Mouse (Mus musculus): ENCODE measurements at regions not wholly inside any gene's neighbourhood (a gene's known extent, or its start where the extent isn't known, plus 50 kb on each side); places are given as distances from the start of the nearest gene placed in this dataset.

- no peak for DNase-seq
These were observed 162.3 kb downstream of the Bmp7 start for GRCm38 (mm10) chr2:172777774-172778173.

- DNase-seq: no peak
These were observed 161.0 kb downstream of the Bmp7 start for GRCm38 (mm10) chr2:172779096-172779495.

- no peak for DNase-seq
These were observed 157.4 kb downstream of the Bmp7 start for GRCm38 (mm10) chr2:172782686-172783085.

- DNase-seq: no peak
These were observed 153.8 kb downstream of the Bmp7 start for GRCm38 (mm10) chr2:172786297-172786696.

- DNase-seq: no peak
These were observed 152.7 kb downstream of the Bmp7 start for GRCm38 (mm10) chr2:172787203-172787944.

GRCm38 (mm10) chr2:172789260-172789659 is 150.9 kb downstream of the Bmp7 start:
- no peak for DNase-seq

GRCm38 (mm10) chr2:172792555-172792954 is 147.6 kb downstream of the Bmp7 start:
- no peak for DNase-seq

- no peak for DNase-seq
These were observed 146.1 kb downstream of the Bmp7 start for GRCm38 (mm10) chr2:172793991-172794390.

GRCm38 (mm10) chr2:172794771-172795170 is 145.3 kb downstream of the Bmp7 start:
- DNase-seq: no peak

- DNase-seq: no peak
These were observed 144.0 kb downstream of the Bmp7 start for GRCm38 (mm10) chr2:172796104-172796503.

- no peak for DNase-seq
These were observed 143.2 kb downstream of the Bmp7 start for GRCm38 (mm10) chr2:172796955-172797354.

- DNase-seq: no peak
These were observed 140.2 kb downstream of the Bmp7 start for GRCm38 (mm10) chr2:172799951-172800350.

- no peak for DNase-seq
These were observed 139.3 kb downstream of the Bmp7 start for GRCm38 (mm10) chr2:172800801-172801200.

GRCm38 (mm10) chr2:172801804-172802203 is 138.3 kb downstream of the Bmp7 start:
- no peak for DNase-seq

GRCm38 (mm10) chr2:172807446-172807845 is 132.7 kb downstream of the Bmp7 start:
- no peak for DNase-seq

- no peak for DNase-seq
These were observed 130.8 kb downstream of the Bmp7 start for GRCm38 (mm10) chr2:172809306-172809705.

GRCm38 (mm10) chr2:172813319-172813718 is 126.8 kb downstream of the Bmp7 start:
- DNase-seq: no peak

- DNase-seq: no peak
These were observed 126.2 kb downstream of the Bmp7 start for GRCm38 (mm10) chr2:172813906-172814305.

- DNase-seq: no peak
These were observed 125.0 kb downstream of the Bmp7 start for GRCm38 (mm10) chr2:172815146-172815545.

GRCm38 (mm10) chr2:172817058-172817745 is 122.9 kb downstream of the Bmp7 start:
- DNase-seq: no peak

Measured in kidney, postnatal 14 days (tissue).